Mouse (Mus musculus) thymus, adult 2 months (tissue): Measurements from ENCODE around the gene Adamts18.

Experiments used
- CTCF ChIP-seq: fragments of 200-500 bp; IDR thresholded peaks from 2 replicates; pipeline ENCODE4 v1.5.1; 2012; ENCODE audit warnings: mild to moderate bottlenecking, control low read depth, low read length, moderate library complexity, borderline replicate concordance; ENCODE audit not compliant: control insufficient read depth, poor library complexity, insufficient read depth; ENCODE audit errors: extremely low read depth
- POLR2A ChIP-seq: fragments of 200-500 bp; IDR thresholded peaks from 2 replicates; pipeline ENCODE4 v1.6.1; 2012; ENCODE audit warnings: mild to moderate bottlenecking, low read length, control low read depth, moderate library complexity; ENCODE audit not compliant: control insufficient read depth, poor library complexity, insufficient read depth; ENCODE audit errors: extremely low read depth

- TF ChIP-seq CTCF (no peak), POLR2A (no peak)
Observed at GRCm38 (mm10) chr8:113673300-113673699, 175.2 kb downstream of the Adamts18 start.
